Mouse (Mus musculus) kidney, postnatal 36 days (tissue): ENCODE data around the gene Gm732.

Experiments used
- DNase-seq, 2 experiments: peaks; one replicate each; pipeline ENCODE4 v3.0.0; 2021 to 2022; ENCODE audit warnings: mixed read lengths in 2 of 2

Gene Gm732

GRCm38 (mm10) chrX:107948365-107948764, at the start of gene Gm732:
Gene Gm732 (minus strand): TSS chrX:107948465.
- DNase-seq = no peak
